Mouse (Mus musculus): ENCODE measurements around the gene Tmem82. TPM values are rescaled to one million over a fixed set of nuclear protein-coding genes. Genes with fewer than 3 reads are reported as not detected.

The Tmem82 gene
- 0.17 TPM in 1 of 2 replicates, not detected in the other for polyA plus RNA-seq (2014; fragmentation: Nextera tagmentation; extraction: Ambion mirVana)

- 25% methylated on average over 20 of the region's 20 CpGs for WGBS
- H3K36me3 ChIP-seq (replicated peaks; ENCODE audit: control insufficient read depth, insufficient read depth): no peaks in the 10 kb centered on the region
- no peak for ATAC-seq (ENCODE audit: low FRiP score)
- no peak within 1 kb of the TSS for H3K27ac ChIP-seq
- peak within 1 kb of the TSS; percentile 39 for H3K4me2 ChIP-seq (replicated peaks)
- H3K9ac ChIP-seq: 0 out of 2 replicates have a peak within 1 kb of the TSS, but pooled peaks have one; percentile 7
- peaks cover 10% of the 10 kb centered on the region for H3K27me3 ChIP-seq (ENCODE audit: control insufficient read depth, insufficient read depth, low read length)
- no peak within 1 kb of the TSS; the same call in 1 of the 2 replicates for H3K4me3 ChIP-seq (replicated peaks; ENCODE audit: low read length)
- peaks cover 8% of the 10 kb centered on the region for H3K4me1 ChIP-seq (replicated peaks; ENCODE audit: control insufficient read depth, insufficient read depth, low read length)
- no peaks in the 10 kb centered on the region for H3K9me3 ChIP-seq (ENCODE audit: control insufficient read depth, low read length)
- DNase-seq (ENCODE audit: low spot score): peak; percentile 38
These were observed at the start of gene Tmem82 for GRCm38 (mm10) chr4:141618565-141619243. Tmem82 (minus strand) TSS chr4:141618633.

- WGBS: 70% methylated on average over 8 of the region's 8 CpGs
These were observed 46.4 kb upstream of the Tmem82 start, which contains the start of gene Plekhm2 for GRCm38 (mm10) chr4:141664799-141665198. Plekhm2 (minus strand) TSS chr4:141664899.

GRCm38 (mm10) chr4:141664011-141664745 is 45.7 kb upstream of the Tmem82 start:
- Histone ChIP-seq H3K36me3 (replicated peaks; ENCODE audit: control insufficient read depth, insufficient read depth) (peaks cover 15% of the 10 kb centered on the region), H3K4me1 (replicated peaks; ENCODE audit: control insufficient read depth, insufficient read depth, low read length) (peaks cover 16% of the 10 kb centered on the region), H3K4me3 (replicated peaks; ENCODE audit: low read length) (peak overlapping the region; percentile 91), H3K9me3 (ENCODE audit: control insufficient read depth, low read length) (no peaks in the 10 kb centered on the region), H3K4me2 (replicated peaks) (peak overlapping the region; percentile 79), H3K27me3 (ENCODE audit: control insufficient read depth, insufficient read depth, low read length) (no peaks in the 10 kb centered on the region), H3K27ac (peak overlapping the region; percentile 86), H3K9ac (peak overlapping the region; percentile 94)
- DNase-seq (ENCODE audit: low spot score): peak; percentile 65
- ATAC-seq (ENCODE audit: low FRiP score): peak; percentile 83
- under 1% methylated on average over 59 of the region's 60 CpGs for WGBS

More at GRCm38 (mm10) chr4:141664799-141665198, 46.4 kb upstream of the Tmem82 start, which contains the start of gene Plekhm2:
- peaks cover 16% of the 10 kb centered on the region for H3K4me1 ChIP-seq (replicated peaks; ENCODE audit: control insufficient read depth, insufficient read depth, low read length)
- ATAC-seq (ENCODE audit: low FRiP score) (no peak), DNase-seq (ENCODE audit: low spot score) (no peak)
- H3K27me3 ChIP-seq (ENCODE audit: control insufficient read depth, insufficient read depth, low read length): no peaks in the 10 kb centered on the region
- peak within 1 kb of the TSS; percentile 79 for H3K4me2 ChIP-seq (replicated peaks)
- H3K9ac ChIP-seq: peak within 1 kb of the TSS; percentile 94
- H3K9me3 ChIP-seq (ENCODE audit: control insufficient read depth, low read length): no peaks in the 10 kb centered on the region
- H3K27ac ChIP-seq: peak within 1 kb of the TSS; percentile 86
- peak within 1 kb of the TSS; percentile 91 for H3K4me3 ChIP-seq (replicated peaks; ENCODE audit: low read length)
- H3K36me3 ChIP-seq (replicated peaks; ENCODE audit: control insufficient read depth, insufficient read depth): peaks cover 15% of the 10 kb centered on the region

GRCm38 (mm10) chr4:141663122-141663931 is 44.9 kb upstream of the Tmem82 start:
- 4% methylated on average over 44 of the region's 47 CpGs for WGBS
- ATAC-seq (ENCODE audit: low FRiP score) (peak; percentile 32), DNase-seq (ENCODE audit: low spot score) (peak; percentile 30)
- H3K9me3 ChIP-seq (ENCODE audit: control insufficient read depth, low read length): no peaks in the 10 kb centered on the region
- peak overlapping the region; percentile 86 for H3K27ac ChIP-seq
- H3K4me3 ChIP-seq (replicated peaks; ENCODE audit: low read length): peak overlapping the region; percentile 91
- peaks cover 16% of the 10 kb centered on the region for H3K4me1 ChIP-seq (replicated peaks; ENCODE audit: control insufficient read depth, insufficient read depth, low read length)
- H3K36me3 ChIP-seq (replicated peaks; ENCODE audit: control insufficient read depth, insufficient read depth): peaks cover 15% of the 10 kb centered on the region
- H3K9ac ChIP-seq: peak overlapping the region; percentile 94
- H3K27me3 ChIP-seq (ENCODE audit: control insufficient read depth, insufficient read depth, low read length): no peaks in the 10 kb centered on the region
- H3K4me2 ChIP-seq (replicated peaks): peak overlapping the region; percentile 79

GRCm38 (mm10) chr4:141660884-141661283 is 42.5 kb upstream of the Tmem82 start:
- Histone ChIP-seq H3K4me3 (replicated peaks; ENCODE audit: low read length) (no peak overlapping the region), H3K4me2 (replicated peaks) (no peak overlapping the region), H3K4me1 (replicated peaks; ENCODE audit: control insufficient read depth, insufficient read depth, low read length) (peaks cover 16% of the 10 kb centered on the region), H3K9ac (no peak overlapping the region), H3K27ac (no peak overlapping the region), H3K36me3 (replicated peaks; ENCODE audit: control insufficient read depth, insufficient read depth) (peaks cover 19% of the 10 kb centered on the region), H3K9me3 (ENCODE audit: control insufficient read depth, low read length) (no peaks in the 10 kb centered on the region), H3K27me3 (ENCODE audit: control insufficient read depth, insufficient read depth, low read length) (no peaks in the 10 kb centered on the region)
- DNase-seq (ENCODE audit: low spot score): no peak
- ATAC-seq (ENCODE audit: low FRiP score): no peak
- WGBS: 76% methylated on average over 11 of the region's 11 CpGs

- Histone ChIP-seq H3K27ac (no peak overlapping the region), H3K9ac (no peak overlapping the region), H3K4me2 (replicated peaks) (no peak overlapping the region), H3K4me1 (replicated peaks; ENCODE audit: control insufficient read depth, insufficient read depth, low read length) (peaks cover 12% of the 10 kb centered on the region), H3K4me3 (replicated peaks; ENCODE audit: low read length) (no peak overlapping the region), H3K36me3 (replicated peaks; ENCODE audit: control insufficient read depth, insufficient read depth) (peaks cover 19% of the 10 kb centered on the region), H3K9me3 (ENCODE audit: control insufficient read depth, low read length) (no peaks in the 10 kb centered on the region), H3K27me3 (ENCODE audit: control insufficient read depth, insufficient read depth, low read length) (no peaks in the 10 kb centered on the region)
- WGBS: 70% methylated on average over 4 of the region's 4 CpGs
- DNase-seq (ENCODE audit: low spot score): no peak
- ATAC-seq (ENCODE audit: low FRiP score): no peak
These were observed 41.3 kb upstream of the Tmem82 start for GRCm38 (mm10) chr4:141659739-141660138.

GRCm38 (mm10) chr4:141658846-141659484 is 40.5 kb upstream of the Tmem82 start:
- Histone ChIP-seq H3K9me3 (ENCODE audit: control insufficient read depth, low read length) (no peaks in the 10 kb centered on the region), H3K27ac (no peak overlapping the region), H3K4me2 (replicated peaks) (no peak overlapping the region), H3K4me3 (replicated peaks; ENCODE audit: low read length) (no peak overlapping the region), H3K9ac (no peak overlapping the region), H3K36me3 (replicated peaks; ENCODE audit: control insufficient read depth, insufficient read depth) (peaks cover 24% of the 10 kb centered on the region), H3K27me3 (ENCODE audit: control insufficient read depth, insufficient read depth, low read length) (no peaks in the 10 kb centered on the region), H3K4me1 (replicated peaks; ENCODE audit: control insufficient read depth, insufficient read depth, low read length) (peaks cover 8% of the 10 kb centered on the region)
- DNase-seq (ENCODE audit: low spot score): no peak
- ATAC-seq (ENCODE audit: low FRiP score): no peak
- WGBS: 93% methylated on average over 6 of the region's 6 CpGs

GRCm38 (mm10) chr4:141656932-141657331 is 38.5 kb upstream of the Tmem82 start:
- no peak overlapping the region for H3K27ac ChIP-seq
- WGBS: 61% methylated on average over 8 of the region's 8 CpGs

More at GRCm38 (mm10) chr4:141656932-141657331, 38.5 kb upstream of the Tmem82 start:
- H3K36me3 ChIP-seq (replicated peaks; ENCODE audit: control insufficient read depth, insufficient read depth): peaks cover 29% of the 10 kb centered on the region
- no peak for DNase-seq (ENCODE audit: low spot score)
- no peaks in the 10 kb centered on the region for H3K27me3 ChIP-seq (ENCODE audit: control insufficient read depth, insufficient read depth, low read length)
- H3K9me3 ChIP-seq (ENCODE audit: control insufficient read depth, low read length): no peaks in the 10 kb centered on the region
- no peak overlapping the region for H3K9ac ChIP-seq
- no peaks in the 10 kb centered on the region for H3K4me1 ChIP-seq (replicated peaks; ENCODE audit: control insufficient read depth, insufficient read depth, low read length)
- ATAC-seq (ENCODE audit: low FRiP score): no peak
- H3K4me2 ChIP-seq (replicated peaks): no peak overlapping the region
- H3K4me3 ChIP-seq (replicated peaks; ENCODE audit: low read length): no peak overlapping the region

Measured in hindbrain, embryonic 14.5 days (tissue).